ENCODE assay signal across 29 mouse cellular contexts in genomic region chr10:44565109-44565508, GRCm38 (mm10). TPM values are rescaled to one million over a fixed set of nuclear protein-coding genes. Genes with fewer than 3 reads are reported as not detected.
A peak's percentile ranks its signal among the peaks of the same experiment; 100 is the strongest.
DNase-seq lines count a peak whose midpoint lies in the region; ATAC-seq and TF ChIP-seq lines count a peak whose summit lies in the region.
"Had no signal": no experiment of that assay in that cellular context is flagged by ENCODE, and none has a peak within 500 bp of the region (broad histone marks: within the 10 kb centered on the region; RNA-seq: fewer than 3 reads in every experiment).

No protein-coding gene starts in this region.

- TF ChIP-seq POLR2A in heart, adult 2 months (IDR thresholded peaks at IDR 0.05; ENCODE audit: insufficient read depth, low read depth, low read length), result no peak

- no peak for TF ChIP-seq CTCF in liver, postnatal 0 days (IDR thresholded peaks at IDR 0.05; ENCODE audit: low read depth)
- TF ChIP-seq CTCF in heart, adult 2 months (IDR thresholded peaks at IDR 0.05), result no peak

- WGBS in liver, postnatal 0 days (ENCODE audit: insufficient replicate concordance), result 70% methylated on average over 2 of the region's 2 CpGs
- 82% methylated on average over 2 of the region's 2 CpGs for WGBS in liver, embryonic 11.5 days
- 87% methylated on average over 2 of the region's 2 CpGs for WGBS in heart, adult 2 months

- no peaks in the 10 kb centered on the region for H3K79me2 ChIP-seq in heart, adult 2 months (replicated peaks; ENCODE audit: control insufficient read depth, insufficient read depth, low read length)

- no peak overlapping the region for H3K4me3 ChIP-seq in liver, postnatal 0 days (ENCODE audit: low read depth, low read length)
- no peak overlapping the region for H3K4me3 ChIP-seq in liver, embryonic 11.5 days (ENCODE audit: low read depth, low read length)
- no peak overlapping the region for H3K4me3 ChIP-seq in heart, adult 2 months
- H3K4me3 ChIP-seq: embryonic facial prominence, embryonic 12.5 days; embryonic facial prominence, embryonic 15.5 days; erythroblast, embryonic 14.5 days; forebrain, embryonic 12.5 days; forebrain, embryonic 15.5 days; heart, embryonic 10.5 days; heart, embryonic 13.5 days had no signal

- H3K9me3 ChIP-seq in liver, postnatal 0 days (ENCODE audit: low read length), result no peaks in the 10 kb centered on the region
- H3K9me3 ChIP-seq in liver, embryonic 11.5 days (ENCODE audit: control insufficient read depth, low read length), result no peaks in the 10 kb centered on the region
- H3K9me3 ChIP-seq: embryonic facial prominence, embryonic 12.5 days; embryonic facial prominence, embryonic 15.5 days; forebrain, embryonic 15.5 days; heart, embryonic 10.5 days had no signal

- no peak overlapping the region for H3K27ac ChIP-seq in liver, postnatal 0 days (ENCODE audit: low read depth)
- H3K27ac ChIP-seq in liver, embryonic 11.5 days (ENCODE audit: low read depth, low read length), result no peak overlapping the region
- no peak overlapping the region for H3K27ac ChIP-seq in heart, adult 2 months
- H3K27ac ChIP-seq: embryonic facial prominence, embryonic 12.5 days; embryonic facial prominence, embryonic 15.5 days; forebrain, embryonic 12.5 days; forebrain, embryonic 15.5 days; heart, embryonic 10.5 days; heart, embryonic 13.5 days; hindbrain, embryonic 14.5 days; hindbrain, postnatal 0 days had no signal

- no peaks in the 10 kb centered on the region for H3K36me3 ChIP-seq in liver, postnatal 0 days (replicated peaks; ENCODE audit: insufficient read depth, low read length)
- H3K36me3 ChIP-seq in liver, embryonic 11.5 days (ENCODE audit: control insufficient read depth, insufficient read depth, low read length), result no peaks in the 10 kb centered on the region
- H3K36me3 ChIP-seq in heart, adult 2 months (ENCODE audit: control insufficient read depth, insufficient read depth, low read length), result no peaks in the 10 kb centered on the region
- H3K36me3 ChIP-seq: embryonic facial prominence, embryonic 12.5 days; embryonic facial prominence, embryonic 15.5 days; forebrain, embryonic 12.5 days; forebrain, embryonic 15.5 days; heart, embryonic 10.5 days; heart, embryonic 13.5 days had no signal

- no peak overlapping the region for H3K9ac ChIP-seq in liver, postnatal 0 days (replicated peaks)
- no peak overlapping the region for H3K9ac ChIP-seq in liver, embryonic 11.5 days (ENCODE audit: low read depth, low read length)
- no peak overlapping the region for H3K9ac ChIP-seq in heart, adult 2 months (ENCODE audit: low read depth, low read length)
- H3K9ac ChIP-seq: embryonic facial prominence, embryonic 12.5 days; embryonic facial prominence, embryonic 15.5 days; forebrain, embryonic 12.5 days; forebrain, embryonic 15.5 days; heart, embryonic 13.5 days; hindbrain, embryonic 14.5 days had no signal

- TF ChIP-seq EP300 in liver, postnatal 0 days (IDR thresholded peaks at IDR 0.05; ENCODE audit: low read depth), result peak; percentile 50; the same call in 1 of the 2 replicates
- no peak for TF ChIP-seq EP300 in heart, adult 2 months (IDR thresholded peaks at IDR 0.05; ENCODE audit: insufficient read depth, low read depth, low read length)

- no peaks in the 10 kb centered on the region for H3K4me1 ChIP-seq in liver, postnatal 0 days (ENCODE audit: insufficient read depth)
- no peaks in the 10 kb centered on the region for H3K4me1 ChIP-seq in liver, embryonic 11.5 days (replicated peaks; ENCODE audit: control insufficient read depth, insufficient read depth, low read length)
- no peaks in the 10 kb centered on the region for H3K4me1 ChIP-seq in heart, adult 2 months (ENCODE audit: control insufficient read depth, insufficient read depth, low read length)
- H3K4me1 ChIP-seq: embryonic facial prominence, embryonic 12.5 days; embryonic facial prominence, embryonic 15.5 days; forebrain, embryonic 12.5 days; forebrain, embryonic 15.5 days; heart, embryonic 10.5 days; heart, embryonic 13.5 days had no signal

- H3K4me2 ChIP-seq in liver, postnatal 0 days (ENCODE audit: low read depth, low read length), result no peak overlapping the region
- no peak overlapping the region for H3K4me2 ChIP-seq in liver, embryonic 11.5 days
- H3K4me2 ChIP-seq: embryonic facial prominence, embryonic 12.5 days; embryonic facial prominence, embryonic 15.5 days; forebrain, embryonic 12.5 days; forebrain, embryonic 15.5 days; heart, embryonic 13.5 days; hindbrain, embryonic 14.5 days had no signal

- intact Hi-C loops in heart, adult 2 months (cut with DNase I), result no loop called here

- H3K27me3 ChIP-seq in liver, postnatal 0 days (ENCODE audit: insufficient read depth, low read length), result no peaks in the 10 kb centered on the region
- no peaks in the 10 kb centered on the region for H3K27me3 ChIP-seq in liver, embryonic 11.5 days (replicated peaks; ENCODE audit: control insufficient read depth, insufficient read depth, low read length)
- H3K27me3 ChIP-seq in heart, adult 2 months (ENCODE audit: control insufficient read depth, insufficient read depth, low read length), result no peaks in the 10 kb centered on the region
- H3K27me3 ChIP-seq: embryonic facial prominence, embryonic 12.5 days; embryonic facial prominence, embryonic 15.5 days; forebrain, embryonic 12.5 days; forebrain, embryonic 15.5 days; heart, embryonic 13.5 days; Patski had no signal

- ATAC-seq in liver, postnatal 0 days, result no peak
- no peak for ATAC-seq in liver, embryonic 11.5 days (replicated peaks; ENCODE audit: low FRiP score)
- 0 out of 2 replicates have a peak, but pooled peaks have one; percentile 32 for ATAC-seq in common myeloid progenitor, adult 5-6 weeks (replicated peaks; ENCODE audit: low read depth, poor library complexity, severe bottlenecking)
- peak; percentile 27; the same call in 1 of the 2 replicates for ATAC-seq in megakaryocyte, adult 5-6 weeks (ENCODE audit: poor library complexity, severe bottlenecking)
- ATAC-seq: CD4-positive, CD25-positive, alpha-beta regulatory T cell, adult 4 months; forebrain, embryonic 15.5 days; hindbrain, postnatal 0 days; inflammation-experienced regulatory T-cells, adult 6 months; intestine, embryonic 16.5 days; Patski had no signal

- DNase-seq in liver, postnatal 0 days, result no peak
- DNase-seq in liver, embryonic 11.5 days (ENCODE audit: low spot score), result no peak
- no peak for DNase-seq in cerebellum, postnatal 10 days
- DNase-seq in gastrocnemius, adult 8-10 months (ENCODE audit: low spot score in 2 of 2), result no peak
- DNase-seq in heart, adult 2 months, result no peak
- DNase-seq: adrenal gland, postnatal 10 days; adrenal gland, postnatal 36 days; cerebellum, adult 18-20 months; cerebellum, adult 9-10 months; cerebellum, postnatal 25 days; gastrocnemius, postnatal 14 days; heart, adult 18-20 months; heart, postnatal 14 days; heart, postnatal 4 days had no signal

RNA-seq across cellular contexts. Expression of gene Prdm1, which starts 36.8 kb away (rescaled TPM):
- polyA plus RNA-seq in liver, postnatal 0 days (2015; fragmentation: Nextera tagmentation; extraction: Ambion mirVana), result 0.15 and 0.20 TPM in 2 replicates
- polyA plus RNA-seq in liver, embryonic 11.5 days (2014; fragmentation: Nextera tagmentation; extraction: Ambion mirVana), result 0.62 and 0.97 TPM in 2 replicates
- total RNA-seq in common myeloid progenitor, adult 5-6 weeks (2017), result 0.27 TPM in 1 of 2 replicates, not detected in the other
- 1.9 and 2.2 TPM in 2 replicates for total RNA-seq in megakaryocyte, adult 5-6 weeks (2015)
- 1.1 and 2.0 TPM in 2 replicates for total RNA-seq in megakaryocyte, adult 5-6 weeks (2017)
- under 1 TPM; 0.31 to 0.73 (median 0.40) TPM for total RNA-seq in gastrocnemius, adult 8-10 months (2022)
- under 1 TPM; 0.89 to 0.97 TPM for total RNA-seq in heart, adult 2 months (2021)
- 1.6 and 2.6 TPM in 2 replicates for polyA plus RNA-seq in heart, adult 2 months (2012; rRNA removed)
- polyA plus RNA-seq: erythroblast, embryonic 14.5 days had no signal

Comparison
In these comparisons a context has a peak if more than half of its experiments do, and no peak if none do; other contexts are left out.
1. ATAC-seq: peak in common myeloid progenitor, adult 5-6 weeks (single experiment) and megakaryocyte, adult 5-6 weeks (single experiment); none in liver, postnatal 0 days (single experiment) and liver, embryonic 11.5 days (single experiment).